Mouse (Mus musculus): ENCODE results near the gene Frmd4b.
A peak's percentile ranks its signal among the peaks of the same experiment; 100 is the strongest.
"Not testable (repeated sequence)": the region's sequence is repeated elsewhere in the genome, so short reads cannot be mapped to it uniquely, and the experiment has no call there.

Frmd4b gene

GRCm38 (mm10) chr6:97289316-97289820 is 328.0 kb downstream of the Frmd4b start:
- no peak for DNase-seq (ENCODE audit: low spot score)

DNA sequence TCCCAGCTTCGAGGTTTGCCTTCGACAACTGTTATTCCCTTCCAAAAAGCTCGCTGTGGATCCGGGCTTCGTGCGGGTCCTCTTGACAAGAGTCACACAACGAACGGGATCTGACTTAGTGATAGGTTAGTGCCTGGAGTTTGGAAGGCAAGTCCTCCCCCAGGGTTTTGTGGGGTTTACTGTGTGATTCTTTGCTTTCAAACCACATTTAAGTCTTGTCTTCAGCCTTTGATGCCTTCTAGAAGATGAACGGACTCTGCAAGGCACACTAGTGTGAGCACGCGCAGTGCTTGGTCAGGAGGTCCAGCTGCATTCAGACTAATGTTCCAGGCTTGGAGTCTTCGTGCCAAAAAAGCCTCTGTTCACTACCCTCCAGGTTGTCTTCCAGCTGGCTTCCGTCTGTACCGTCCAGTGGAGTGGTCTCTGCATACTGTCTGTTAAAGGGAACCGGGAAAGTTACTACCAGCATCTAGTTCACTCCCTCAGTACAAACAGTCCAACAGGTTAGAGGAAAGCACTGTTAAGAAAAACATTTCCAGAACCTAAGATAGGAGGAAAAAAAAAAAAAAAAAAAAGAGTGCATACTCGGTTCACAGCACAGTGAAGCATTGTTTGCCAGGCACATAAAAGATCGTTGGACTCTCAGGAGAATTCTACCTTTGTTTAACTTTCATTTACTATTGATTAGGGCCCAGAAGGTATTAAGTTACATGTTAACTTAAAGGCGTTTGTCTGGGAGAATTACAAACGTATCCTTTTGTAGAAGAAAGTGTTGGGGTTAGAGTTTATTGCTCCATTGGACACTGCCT is 329.1 kb downstream of the Frmd4b start:
- no peak for DNase-seq (ENCODE audit: low spot score)

DNA sequence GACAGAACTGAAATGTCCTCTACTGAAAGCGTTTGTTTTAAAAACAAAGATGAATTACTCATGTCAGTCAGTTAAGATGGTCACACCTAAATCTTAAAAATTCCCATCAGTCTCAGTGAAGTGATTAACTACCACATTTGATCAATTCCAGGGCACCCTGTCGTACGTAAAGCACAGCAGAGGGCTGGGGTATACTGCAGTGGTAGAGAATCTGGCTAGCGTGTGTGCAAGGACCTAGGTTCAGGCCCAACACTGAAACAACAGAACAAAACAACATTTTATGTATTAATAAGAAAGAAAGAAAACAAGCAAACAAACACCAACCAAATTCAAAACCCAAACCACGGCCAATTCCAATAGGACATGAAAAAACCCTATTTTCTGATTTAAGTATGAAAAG is 331.0 kb downstream of the Frmd4b start:
- no peak for DNase-seq (ENCODE audit: low spot score)

GRCm38 (mm10) chr6:97283676-97284075 is 333.7 kb downstream of the Frmd4b start:
- no peak for DNase-seq (ENCODE audit: low spot score)

DNA sequence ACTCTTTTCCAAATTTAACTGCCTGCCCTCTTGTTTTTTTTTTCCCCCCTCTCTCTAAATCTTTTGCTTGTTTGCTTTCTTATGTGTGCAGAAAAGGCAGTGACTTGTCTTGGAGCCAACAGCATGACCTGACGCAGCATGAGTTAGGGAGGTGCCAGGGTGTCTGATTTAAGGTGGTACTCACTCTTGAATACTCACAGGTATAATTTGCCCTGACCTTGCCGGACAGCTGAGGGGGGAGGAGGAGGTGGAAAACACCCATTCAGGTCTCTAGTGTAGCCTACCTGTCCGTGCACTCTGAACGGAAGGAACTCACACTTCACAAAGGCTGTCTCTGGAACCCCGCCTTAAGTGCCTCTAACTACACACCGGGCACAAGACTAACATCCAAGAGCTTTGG is 338.5 kb downstream of the Frmd4b start:
- no peak for DNase-seq (ENCODE audit: low spot score)

- peak; percentile 67 for DNase-seq (ENCODE audit: low spot score)
Measured at GRCm38 (mm10) chr6:97278014-97278787, 339.1 kb downstream of the Frmd4b start.

- no peak for DNase-seq (ENCODE audit: low spot score)
Measured at GRCm38 (mm10) chr6:97276890-97277497, 340.3 kb downstream of the Frmd4b start.

DNA sequence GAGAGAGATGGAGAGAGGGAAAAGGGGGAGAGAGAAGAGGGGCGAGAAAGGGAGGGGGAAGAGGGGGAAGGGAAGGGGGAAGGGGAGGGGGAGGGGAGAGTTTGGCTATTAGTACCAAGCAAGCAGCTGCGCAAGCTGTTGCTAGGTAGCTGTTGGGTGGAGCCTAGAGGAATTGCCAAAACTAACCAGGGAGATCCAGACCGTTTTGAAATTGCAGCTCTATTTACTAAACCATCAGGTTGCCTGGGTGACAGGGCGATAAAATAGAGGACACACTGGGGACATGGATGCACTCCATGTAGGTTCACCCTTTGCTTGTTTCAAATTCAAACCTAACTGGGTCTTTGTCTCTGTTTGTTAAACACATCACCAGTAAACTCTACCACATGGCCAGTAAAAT is 341.0 kb downstream of the Frmd4b start:
- no peak for DNase-seq (ENCODE audit: low spot score)

DNA sequence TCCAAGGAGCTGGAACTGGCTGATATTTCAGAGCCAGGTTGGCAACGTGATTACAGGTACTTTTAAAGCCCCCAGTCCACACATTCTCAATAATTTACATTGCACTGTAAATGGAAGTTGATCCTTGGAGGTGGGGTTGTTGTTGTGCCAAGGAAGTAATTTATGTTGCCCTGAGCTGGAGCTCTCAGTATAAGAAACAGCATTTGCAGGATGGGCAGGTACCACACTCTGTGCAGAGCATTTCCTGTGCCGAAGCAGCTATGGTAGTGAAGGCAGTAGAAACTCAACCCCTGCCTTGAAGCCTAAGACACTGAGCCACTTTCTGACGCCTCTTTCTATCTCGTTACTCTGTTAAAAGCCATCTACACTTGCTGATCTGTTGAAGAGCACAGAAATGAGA is 341.6 kb downstream of the Frmd4b start:
- DNase-seq (ENCODE audit: low spot score): no peak

DNA sequence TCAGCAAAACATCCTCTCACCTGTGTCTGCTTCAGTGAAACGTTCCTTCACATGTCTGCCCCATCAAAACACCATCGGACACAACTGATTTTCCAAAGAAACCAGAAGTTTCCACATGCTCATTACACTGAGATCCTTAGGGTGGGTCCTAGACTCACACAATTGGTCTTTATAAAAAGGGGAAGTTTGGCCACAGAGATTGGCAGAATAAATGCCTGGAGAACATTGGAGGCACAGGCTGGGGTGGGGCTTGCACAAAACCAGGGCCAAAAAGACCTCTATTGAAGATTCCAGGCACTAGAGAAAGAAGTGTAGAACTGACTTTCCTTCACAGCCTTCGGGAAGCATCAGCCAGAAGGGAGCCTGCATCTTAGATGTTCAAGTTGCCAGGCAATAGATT is 343.6 kb downstream of the Frmd4b start:
- no peak for DNase-seq (ENCODE audit: low spot score)

DNA sequence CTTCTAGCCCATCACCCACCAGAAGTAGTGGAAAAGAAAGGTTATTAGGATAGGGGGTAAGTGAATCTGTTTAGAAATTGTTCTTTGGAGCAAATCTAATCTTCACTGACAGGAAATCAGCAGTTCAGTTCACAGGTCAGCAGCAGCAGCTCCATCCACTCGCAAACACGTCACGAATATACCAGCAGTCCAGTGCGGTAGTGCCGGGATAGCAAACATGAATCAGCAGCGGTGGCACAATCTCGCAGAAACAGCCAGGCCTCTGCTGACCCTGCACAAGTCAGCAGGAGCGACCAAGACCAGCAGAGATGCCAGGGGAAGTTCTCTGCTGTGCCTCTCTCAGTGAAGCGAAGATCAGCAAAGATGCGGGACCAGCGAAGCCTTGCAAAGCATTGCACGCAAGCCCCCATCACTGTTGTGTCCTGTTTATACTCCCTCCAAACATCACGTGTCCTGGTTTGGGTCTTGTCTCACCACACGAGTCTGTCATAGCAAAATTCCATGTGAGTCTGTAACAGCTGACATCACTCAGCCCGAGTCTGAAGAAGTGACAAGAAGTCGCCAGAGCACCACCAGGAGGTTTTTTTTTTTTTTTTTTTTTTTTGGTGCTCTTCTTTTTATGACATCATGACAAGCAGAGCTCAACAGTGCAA is 344.2 kb downstream of the Frmd4b start:
- no peak for DNase-seq (ENCODE audit: low spot score)

DNA sequence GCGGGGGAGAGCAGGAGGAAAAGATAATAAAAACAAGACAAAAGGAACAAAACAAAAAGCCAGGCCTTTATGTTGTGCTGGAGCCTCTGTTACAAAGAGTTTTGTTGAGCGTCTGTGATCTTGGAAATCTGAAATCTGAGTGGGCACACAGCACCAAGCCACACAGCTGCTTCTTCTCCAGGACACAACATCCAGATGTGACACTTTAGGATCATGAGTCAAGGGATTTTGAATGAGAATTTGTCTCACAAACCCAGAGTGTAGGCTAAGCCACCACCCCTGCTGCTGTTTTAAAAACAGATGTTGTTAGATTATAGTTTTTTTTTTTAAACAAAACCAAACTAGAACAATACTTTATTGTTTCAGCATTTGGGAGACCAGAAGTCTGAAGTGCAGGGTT is 345.0 kb downstream of the Frmd4b start:
- no peak for DNase-seq (ENCODE audit: low spot score)

- no peak for DNase-seq (ENCODE audit: low spot score)
Measured at GRCm38 (mm10) chr6:97269596-97269995, 347.7 kb downstream of the Frmd4b start.

DNA sequence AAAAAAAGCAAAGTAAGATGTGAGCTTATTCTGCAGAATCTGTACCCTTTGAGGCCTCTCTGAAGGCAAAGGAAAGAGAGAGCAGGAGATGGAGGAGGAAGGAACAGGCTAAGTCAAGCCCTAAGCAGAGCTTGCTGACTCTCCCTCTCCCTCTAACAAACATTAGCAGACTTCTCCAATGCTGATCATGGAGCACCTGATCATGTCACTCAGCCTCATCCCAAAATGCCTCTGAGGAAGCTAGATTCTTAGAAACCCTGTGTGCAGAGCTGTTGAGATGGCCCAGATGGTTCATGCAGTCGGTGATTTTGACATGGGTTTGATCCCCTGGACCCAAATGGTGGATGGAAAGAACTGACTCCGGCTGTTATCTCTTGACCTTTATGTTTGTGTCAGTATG is 350.2 kb downstream of the Frmd4b start:
- no peak for DNase-seq (ENCODE audit: low spot score)

DNA sequence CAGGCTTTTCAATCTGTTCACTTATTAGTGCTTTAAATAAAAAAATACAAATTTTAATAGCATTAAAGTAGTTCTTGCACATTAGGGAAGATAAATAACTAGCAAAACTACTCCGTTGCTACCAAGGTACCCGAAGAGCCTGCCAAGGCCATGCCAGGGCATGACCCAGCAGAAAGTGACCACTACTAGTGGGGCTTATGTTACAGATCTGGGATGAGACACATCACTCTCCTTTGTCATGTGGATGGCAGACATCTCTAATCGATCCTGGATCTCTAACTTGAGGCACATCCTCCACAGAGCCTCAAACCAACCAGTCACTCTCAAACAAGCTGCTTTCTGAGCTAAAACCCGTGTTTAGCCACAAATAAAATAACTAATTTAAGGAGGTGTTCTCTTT is 350.7 kb downstream of the Frmd4b start:
- DNase-seq (ENCODE audit: low spot score): no peak

- DNase-seq (ENCODE audit: low spot score): no peak
Measured at GRCm38 (mm10) chr6:97265705-97266104, 351.6 kb downstream of the Frmd4b start.

GRCm38 (mm10) chr6:97265240-97265639 is 352.1 kb downstream of the Frmd4b start:
- DNase-seq (ENCODE audit: low spot score): no peak

DNA sequence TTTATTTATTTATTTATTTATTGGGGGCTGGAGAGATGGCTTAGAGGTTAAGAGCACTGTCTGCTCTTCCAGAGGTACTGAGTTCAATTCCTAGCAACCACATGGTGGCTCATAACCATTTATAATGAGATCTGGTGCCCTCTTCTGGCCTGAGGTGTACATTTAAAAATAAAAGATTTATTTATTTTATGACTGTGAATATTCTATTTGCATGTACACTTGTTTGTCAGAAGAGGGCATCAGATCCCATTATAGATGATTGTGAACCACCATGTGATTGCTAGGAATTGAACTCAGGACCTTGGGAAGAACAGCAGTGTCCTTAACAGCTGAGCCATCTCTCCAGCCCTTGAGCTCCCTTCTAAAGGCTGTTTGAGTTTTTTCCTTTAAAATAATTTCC is 353.6 kb downstream of the Frmd4b start:
- DNase-seq (ENCODE audit: low spot score): not testable (repeated sequence)

- no peak for DNase-seq (ENCODE audit: low spot score)
Measured at GRCm38 (mm10) chr6:97262229-97262628, 355.1 kb downstream of the Frmd4b start.

DNA sequence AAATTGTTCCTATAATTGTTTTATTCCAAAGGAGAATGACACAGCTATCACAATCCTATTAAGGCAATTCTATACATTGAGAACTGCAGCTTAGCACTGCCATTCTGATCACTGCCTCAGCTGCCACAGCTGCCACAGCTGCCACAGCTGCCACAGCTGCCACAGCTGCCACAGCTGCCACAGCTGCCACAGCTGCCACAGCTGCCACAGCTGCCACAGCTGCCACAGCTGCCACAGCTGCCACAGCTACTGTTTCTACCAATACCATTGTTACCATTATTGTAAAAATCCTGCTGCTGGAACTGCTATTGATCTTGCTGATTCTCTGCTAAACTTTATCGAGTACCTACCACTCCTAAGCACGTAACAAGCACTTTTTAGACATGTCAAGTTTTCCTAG is 357.4 kb downstream of the Frmd4b start:
- not testable (repeated sequence) for DNase-seq (ENCODE audit: low spot score)

- no peak for DNase-seq (ENCODE audit: low spot score)
Measured at GRCm38 (mm10) chr6:97258489-97258888, 358.9 kb downstream of the Frmd4b start.

DNA sequence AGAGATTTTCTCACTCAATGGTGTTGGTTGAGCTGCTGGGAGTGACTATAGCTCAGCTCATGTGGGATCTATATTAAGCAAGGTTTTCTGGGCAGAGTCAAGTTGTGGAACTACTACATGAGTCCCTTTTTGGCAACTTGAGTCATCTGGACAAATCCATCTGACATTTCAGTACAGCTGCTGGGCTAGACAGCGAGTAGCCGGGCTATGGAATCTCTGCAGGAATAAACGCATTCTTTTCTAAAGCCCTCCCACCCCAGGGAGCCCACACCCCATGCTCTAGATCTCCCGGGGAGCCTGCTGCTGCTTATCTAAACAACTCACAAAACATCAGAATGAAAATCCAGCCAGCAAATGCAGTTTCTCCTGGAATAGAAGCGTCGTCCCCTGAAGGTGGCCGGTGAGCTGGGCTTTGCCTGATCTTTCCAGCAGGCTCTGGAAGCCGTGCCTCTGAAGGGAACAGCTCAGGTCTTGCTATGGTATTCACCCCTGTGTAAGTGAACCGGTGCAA is 364.6 kb downstream of the Frmd4b start, which contains the start of gene Lmod3:
TSS of gene Lmod3 (minus strand) at position 49 of the 511 bp plus-strand sequence.
- no peak for DNase-seq (ENCODE audit: low spot score)

All from urinary bladder, postnatal 25 days (tissue).